Mouse (Mus musculus): Measurements from ENCODE around the gene Palld. TPM values are rescaled to one million over a fixed set of nuclear protein-coding genes. Genes with fewer than 3 reads are reported as not detected.

Gene Palld
- polyA plus RNA-seq, 1 experiment from 2014 or later = 17.3 TPM

GRCm38 (mm10) chr8:61759327-61760189, 142.9 kb downstream of the Palld start:
- Histone ChIP-seq H3K4me2 (peak overlapping the region; percentile 93), H3K27ac (peak overlapping the region; percentile 54), H3K4me1 (peaks cover 23% of the 10 kb centered on the region), H3K36me3 (replicated peaks) (no peaks in the 10 kb centered on the region), H3K9ac (peak overlapping the region; percentile 43), H3K4me3 (peak overlapping the region; percentile 58), H3K27me3 (replicated peaks) (no peaks in the 10 kb centered on the region), H3K9me3 (no peaks in the 10 kb centered on the region)
- peak; percentile 89 for ATAC-seq (replicated peaks)
- WGBS = 0% methylated on average over 44 of the region's 44 CpGs

DNA sequence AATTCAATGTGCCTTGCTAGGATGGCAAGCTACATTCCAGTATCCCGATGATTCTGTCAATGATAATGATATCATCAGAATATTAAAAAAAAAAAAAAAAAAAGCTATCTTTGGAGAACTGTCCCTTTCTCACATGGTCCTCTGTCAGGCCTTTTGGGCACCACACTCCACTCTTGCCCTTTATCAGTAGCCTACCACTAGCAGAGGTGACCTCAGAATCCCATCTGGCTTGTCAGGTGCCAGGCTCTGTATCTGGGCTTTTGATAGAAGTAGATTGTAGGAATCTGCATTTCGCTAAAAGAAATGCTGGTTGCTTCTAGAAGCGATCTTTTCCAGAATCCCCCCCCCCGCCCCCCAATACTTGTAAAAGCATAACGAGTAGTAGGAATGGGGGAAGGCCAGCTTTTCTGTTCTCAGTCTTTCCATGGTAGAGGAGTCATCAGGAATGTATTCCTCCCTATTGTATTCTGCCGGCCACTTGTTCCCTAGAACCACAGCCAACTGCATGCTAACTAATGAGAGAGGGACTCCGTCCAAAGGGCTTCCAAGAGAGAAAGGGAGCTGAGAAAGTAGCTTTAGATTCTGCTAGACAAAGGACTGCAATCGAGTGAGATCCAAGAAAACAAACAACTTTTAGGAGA, 143.7 kb downstream of the Palld start:
- no peak overlapping the region for H3K27ac ChIP-seq
- ATAC-seq (replicated peaks) = no peak
- peak overlapping the region; percentile 58 for H3K4me3 ChIP-seq
- peak overlapping the region; percentile 93 for H3K4me2 ChIP-seq
- no peaks in the 10 kb centered on the region for H3K27me3 ChIP-seq (replicated peaks)
- H3K9me3 ChIP-seq = no peaks in the 10 kb centered on the region
- 11% methylated on average over 8 of the region's 8 CpGs for WGBS
- no peaks in the 10 kb centered on the region for H3K36me3 ChIP-seq (replicated peaks)
- H3K4me1 ChIP-seq = peaks cover 23% of the 10 kb centered on the region
- no peak overlapping the region for H3K9ac ChIP-seq

GRCm38 (mm10) chr8:61756971-61757965, 145.2 kb downstream of the Palld start:
- no peaks in the 10 kb centered on the region for H3K9me3 ChIP-seq
- 0 out of 2 replicates have a peak overlapping the region, but pooled peaks have one; percentile 7 for H3K4me3 ChIP-seq
- peak overlapping the region; percentile 93 for H3K4me2 ChIP-seq
- H3K36me3 ChIP-seq (replicated peaks) = no peaks in the 10 kb centered on the region
- ATAC-seq (replicated peaks) = peak; percentile 41
- WGBS = 35% methylated on average over 18 of the region's 18 CpGs
- no peak overlapping the region for H3K27ac ChIP-seq
- H3K4me1 ChIP-seq = peaks cover 23% of the 10 kb centered on the region
- no peak overlapping the region for H3K9ac ChIP-seq
- H3K27me3 ChIP-seq (replicated peaks) = no peaks in the 10 kb centered on the region

DNA sequence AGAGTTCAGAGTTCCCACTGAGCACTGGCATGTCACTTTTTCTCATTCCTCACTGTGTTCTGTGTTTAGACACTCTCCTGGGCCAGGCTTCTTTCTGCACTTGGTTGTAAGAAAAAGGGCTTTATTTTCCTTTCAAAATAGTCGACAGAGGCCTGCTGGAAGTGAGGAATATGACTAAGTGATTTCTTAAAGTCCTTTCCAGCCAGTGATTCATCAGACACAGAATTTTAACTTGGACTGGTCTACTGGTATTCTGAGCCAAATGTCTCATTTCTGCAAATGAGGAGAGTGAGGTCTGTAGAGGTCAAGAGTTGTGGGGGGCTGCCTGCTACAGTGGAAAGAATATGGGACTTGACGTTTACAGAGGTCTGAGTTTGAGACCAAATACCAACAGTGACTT, 147.3 kb downstream of the Palld start:
- peaks cover 18% of the 10 kb centered on the region for H3K4me1 ChIP-seq
- H3K36me3 ChIP-seq (replicated peaks) = no peaks in the 10 kb centered on the region
- H3K9me3 ChIP-seq = no peaks in the 10 kb centered on the region
- H3K9ac ChIP-seq = no peak overlapping the region
- ATAC-seq (replicated peaks) = no peak
- WGBS = 92% methylated on average over 2 of the region's 2 CpGs
- H3K4me3 ChIP-seq = no peak overlapping the region
- no peak overlapping the region for H3K4me2 ChIP-seq
- H3K27me3 ChIP-seq (replicated peaks) = no peaks in the 10 kb centered on the region
- no peak overlapping the region for H3K27ac ChIP-seq

DNA sequence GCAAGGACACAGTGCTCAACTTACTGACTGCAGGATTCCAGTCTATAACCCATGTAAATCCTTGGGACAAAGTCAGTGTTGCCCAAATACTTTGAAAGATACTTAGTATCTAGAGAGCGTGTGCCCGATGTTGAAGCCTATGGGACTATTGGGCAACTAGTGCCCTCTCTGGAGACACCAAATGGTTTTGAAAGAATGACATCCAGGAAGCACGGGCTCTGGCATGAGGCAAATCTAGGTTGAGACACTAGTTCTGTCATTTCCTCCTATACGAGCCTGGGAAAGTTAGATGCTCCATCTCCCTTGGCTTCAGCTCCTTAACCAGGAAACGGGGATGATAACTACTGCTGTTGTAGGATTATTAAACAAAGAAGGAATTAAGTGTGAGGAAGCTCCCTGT, 155.4 kb downstream of the Palld start:
- Histone ChIP-seq H3K27me3 (replicated peaks) (no peaks in the 10 kb centered on the region), H3K4me2 (no peak overlapping the region), H3K4me3 (no peak overlapping the region), H3K9ac (no peak overlapping the region), H3K4me1 (peaks cover 9% of the 10 kb centered on the region; the same call in 1 of the 2 replicates), H3K9me3 (no peaks in the 10 kb centered on the region), H3K27ac (no peak overlapping the region), H3K36me3 (replicated peaks) (no peaks in the 10 kb centered on the region)
- WGBS = 92% methylated on average over 5 of the region's 5 CpGs
- ATAC-seq (replicated peaks) = no peak

DNA sequence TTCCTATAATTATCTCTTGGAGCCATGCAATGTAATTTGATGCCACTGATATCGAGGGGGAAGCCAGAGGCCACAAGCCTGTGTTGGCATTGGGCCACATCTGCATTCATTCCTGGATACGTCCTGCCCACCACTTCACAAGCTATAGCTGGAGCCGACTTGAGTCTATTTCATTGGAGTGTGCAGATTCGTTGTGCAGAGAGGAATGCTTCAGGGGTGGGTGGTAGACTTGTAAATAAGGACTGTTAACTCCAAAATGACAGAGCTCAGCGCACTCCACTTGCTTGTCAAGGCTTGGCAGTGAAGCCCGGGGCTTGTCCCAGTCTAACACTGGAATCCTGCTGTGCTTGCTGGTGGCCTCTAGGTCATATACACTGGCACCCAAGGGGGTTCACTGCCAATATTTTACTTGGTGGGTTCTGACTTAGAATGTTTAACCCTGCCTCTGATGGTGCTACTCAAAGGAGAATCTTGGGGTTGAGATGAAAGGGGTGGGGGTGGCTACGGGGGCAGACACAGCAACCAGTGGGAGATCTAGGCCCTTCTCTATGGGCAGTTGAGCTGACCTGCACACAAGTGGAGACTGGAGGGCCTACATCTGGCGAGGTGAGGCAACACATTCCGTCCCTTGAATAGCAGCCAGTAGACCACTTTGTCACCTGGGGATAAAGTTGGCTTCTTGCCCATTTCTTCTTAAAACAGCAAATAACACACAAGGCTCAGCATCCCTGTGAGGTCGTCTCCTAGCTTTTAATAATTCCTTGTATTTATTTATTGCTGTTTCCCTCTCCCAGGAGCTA, 157.1 kb downstream of the Palld start:
- ATAC-seq (replicated peaks) = 0 out of 2 replicates have a peak, but pooled peaks have one; percentile 30
- no peak overlapping the region for H3K9ac ChIP-seq
- no peak overlapping the region for H3K4me2 ChIP-seq
- no peak overlapping the region for H3K27ac ChIP-seq
- H3K9me3 ChIP-seq = no peaks in the 10 kb centered on the region
- no peaks in the 10 kb centered on the region for H3K27me3 ChIP-seq (replicated peaks)
- no peak overlapping the region for H3K4me3 ChIP-seq
- no peaks in the 10 kb centered on the region for H3K36me3 ChIP-seq (replicated peaks)
- 58% methylated on average over 10 of the region's 10 CpGs for WGBS
- peaks cover 9% of the 10 kb centered on the region; the same call in 1 of the 2 replicates for H3K4me1 ChIP-seq

DNA sequence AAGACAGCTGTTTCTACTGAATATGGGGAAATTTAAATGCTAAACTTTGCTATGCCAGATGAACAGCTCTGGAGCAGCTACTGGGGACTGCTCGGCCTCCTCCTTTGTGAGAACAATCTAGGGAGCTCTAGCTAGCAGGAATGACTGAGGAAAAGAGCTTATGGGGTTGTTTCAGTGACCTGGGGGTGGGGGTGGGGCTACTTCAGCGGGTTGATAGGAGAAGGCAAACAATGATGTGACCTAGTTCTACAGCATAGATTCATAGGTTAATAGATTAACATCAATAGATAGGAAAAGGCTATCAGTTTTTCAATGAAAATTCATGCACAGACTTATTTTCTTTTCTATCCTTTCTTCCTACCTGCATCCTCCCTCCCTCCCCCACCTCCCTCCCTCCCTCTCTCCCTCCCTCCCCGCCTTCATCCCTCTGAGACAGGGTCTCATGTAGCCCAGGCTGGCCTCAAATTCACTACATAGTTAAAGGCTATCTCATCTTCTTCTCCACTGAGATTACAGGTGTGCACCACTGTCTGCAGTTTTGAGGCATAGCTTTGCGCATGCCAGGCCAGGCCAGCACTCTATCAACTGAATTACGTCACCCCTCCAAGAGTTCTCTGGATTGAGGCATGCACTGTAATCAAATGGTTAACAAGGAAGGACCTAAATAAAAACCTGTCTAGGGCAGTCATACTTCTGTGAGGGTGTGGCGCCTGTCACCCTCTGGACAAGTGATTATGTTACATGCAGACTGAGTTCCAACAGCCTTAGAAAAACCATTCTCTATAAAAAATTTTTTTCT, 158.5 kb downstream of the Palld start:
- no peaks in the 10 kb centered on the region for H3K9me3 ChIP-seq
- ATAC-seq (replicated peaks) = no peak
- H3K27ac ChIP-seq = no peak overlapping the region
- no peaks in the 10 kb centered on the region for H3K27me3 ChIP-seq (replicated peaks)
- H3K9ac ChIP-seq = no peak overlapping the region
- H3K4me1 ChIP-seq = peaks cover 9% of the 10 kb centered on the region; the same call in 1 of the 2 replicates
- no peaks in the 10 kb centered on the region for H3K36me3 ChIP-seq (replicated peaks)
- H3K4me3 ChIP-seq = no peak overlapping the region
- WGBS = 71% methylated on average over 6 of the region's 6 CpGs
- H3K4me2 ChIP-seq = no peak overlapping the region

DNA sequence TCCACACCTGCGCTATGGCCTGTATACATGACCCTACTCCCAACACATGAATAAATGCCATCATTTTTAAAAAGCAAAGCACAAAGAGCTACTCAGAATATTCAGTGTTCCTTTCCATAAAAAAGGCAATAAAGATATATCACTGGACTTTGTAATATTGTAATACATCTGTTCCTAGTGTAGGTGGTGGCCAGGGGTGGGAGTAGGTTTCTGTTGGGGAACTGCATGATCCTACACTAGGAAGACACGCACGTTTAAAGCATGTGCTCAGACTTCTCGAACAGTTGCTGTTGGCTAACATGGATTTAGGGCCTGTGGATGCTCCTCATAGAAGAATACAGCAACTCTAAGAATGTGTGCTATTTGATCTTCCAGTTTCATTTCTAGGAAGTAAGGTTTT, 165.0 kb downstream of the Palld start:
- Histone ChIP-seq H3K27ac (no peak overlapping the region), H3K9me3 (no peaks in the 10 kb centered on the region), H3K36me3 (replicated peaks) (no peaks in the 10 kb centered on the region), H3K4me3 (no peak overlapping the region), H3K9ac (no peak overlapping the region), H3K27me3 (replicated peaks) (no peaks in the 10 kb centered on the region), H3K4me1 (no peaks in the 10 kb centered on the region), H3K4me2 (no peak overlapping the region)
- WGBS = 97% methylated on average over 4 of the region's 4 CpGs
- ATAC-seq (replicated peaks) = no peak

DNA sequence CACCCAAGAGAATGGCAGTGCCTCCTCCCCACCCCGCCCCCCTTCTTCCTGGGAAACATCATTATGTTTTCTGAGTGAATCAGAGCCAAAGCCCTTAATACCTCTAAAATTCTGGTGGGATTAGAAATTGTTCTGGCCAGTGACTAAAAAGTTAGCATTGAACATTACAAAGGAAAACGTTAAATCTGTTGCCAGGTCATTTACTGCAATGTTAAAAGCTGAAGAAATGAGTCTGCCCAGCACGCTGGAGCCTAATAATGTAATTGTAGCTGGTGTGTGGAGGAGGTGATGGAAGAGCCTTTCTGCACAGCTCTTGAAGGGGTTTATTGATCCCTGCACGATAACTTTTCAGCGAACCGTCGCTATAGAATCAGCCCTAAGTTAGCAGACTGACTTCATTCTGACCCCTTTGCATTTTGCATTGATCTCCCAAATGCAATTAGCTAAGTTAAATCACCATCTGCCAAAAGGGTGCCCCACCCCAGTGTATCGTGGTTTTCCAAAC, 165.7 kb downstream of the Palld start:
- Histone ChIP-seq H3K4me3 (no peak overlapping the region), H3K4me2 (no peak overlapping the region), H3K4me1 (no peaks in the 10 kb centered on the region), H3K9me3 (no peaks in the 10 kb centered on the region), H3K9ac (no peak overlapping the region), H3K36me3 (replicated peaks) (no peaks in the 10 kb centered on the region), H3K27me3 (replicated peaks) (no peaks in the 10 kb centered on the region), H3K27ac (no peak overlapping the region)
- WGBS = 79% methylated on average over 8 of the region's 8 CpGs
- no peak for ATAC-seq (replicated peaks)

DNA sequence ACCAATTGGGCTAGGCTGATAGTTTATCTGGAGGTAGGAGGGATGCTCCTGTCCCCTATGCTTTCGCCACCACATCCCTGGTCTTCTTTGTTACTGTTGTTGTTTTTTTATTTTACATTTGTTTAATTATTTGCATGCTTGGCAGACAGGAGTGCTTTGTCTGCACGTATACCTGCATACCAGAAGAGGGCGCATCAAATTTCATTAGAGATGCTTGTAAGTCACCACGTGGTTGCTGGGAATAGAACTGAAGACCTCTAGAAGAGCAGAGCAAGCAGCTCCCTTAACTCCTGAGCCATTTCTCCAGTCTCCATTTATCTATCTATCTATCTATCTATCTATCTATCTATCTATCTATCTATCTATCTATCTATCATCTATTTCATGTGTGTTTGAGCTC, 166.4 kb downstream of the Palld start:
- ATAC-seq (replicated peaks) = no peak
- Histone ChIP-seq H3K36me3 (replicated peaks) (no peaks in the 10 kb centered on the region), H3K4me1 (no peaks in the 10 kb centered on the region), H3K4me3 (no peak overlapping the region), H3K9ac (no peak overlapping the region), H3K27me3 (replicated peaks) (no peaks in the 10 kb centered on the region), H3K9me3 (no peaks in the 10 kb centered on the region), H3K4me2 (no peak overlapping the region), H3K27ac (no peak overlapping the region)
- 57% methylated on average over 4 of the region's 4 CpGs for WGBS

GRCm38 (mm10) chr8:61734164-61734563, 168.3 kb downstream of the Palld start:
- no peaks in the 10 kb centered on the region for H3K27me3 ChIP-seq (replicated peaks)
- ATAC-seq (replicated peaks) = no peak
- H3K36me3 ChIP-seq (replicated peaks) = no peaks in the 10 kb centered on the region
- no peaks in the 10 kb centered on the region for H3K4me1 ChIP-seq
- H3K9ac ChIP-seq = no peak overlapping the region
- no peak overlapping the region for H3K27ac ChIP-seq
- 95% methylated on average over 8 of the region's 8 CpGs for WGBS
- H3K4me2 ChIP-seq = no peak overlapping the region
- no peak overlapping the region for H3K4me3 ChIP-seq
- H3K9me3 ChIP-seq = no peaks in the 10 kb centered on the region
